Mouse (Mus musculus) megakaryocyte, embryonic 14.5 days (primary cell): ENCODE measurements at regions not wholly inside any gene's neighbourhood (a gene's known extent, or its start where the extent isn't known, plus 50 kb on each side); places are given as distances from the start of the nearest gene placed in this dataset.

Experiments
- H3K27me3 ChIP-seq: replicated peaks from 2 replicates; pipeline ENCODE3; 2012; ENCODE audit warnings: inconsistent platforms
- H3K36me3 ChIP-seq: replicated peaks from 2 replicates; pipeline ENCODE3; 2012; ENCODE audit warnings: low read length, inconsistent platforms, mixed read lengths
- H3K4me1 ChIP-seq: 2 replicates; pipeline ENCODE4 v1.6.1; 2012; ENCODE audit warnings: inconsistent platforms
- H3K4me3 ChIP-seq: replicated peaks from 2 replicates; pipeline ENCODE3; 2012; ENCODE audit warnings: moderate library complexity, mild to moderate bottlenecking, inconsistent platforms
- H3K9me3 ChIP-seq: 2 replicates; pipeline ENCODE4 v1.6.1; 2012; ENCODE audit warnings: inconsistent platforms
- FLI1 ChIP-seq: IDR thresholded peaks from 2 replicates; pipeline ENCODE4 v1.6.1; 2012; ENCODE audit warnings: low read length, inconsistent platforms, mixed read lengths
- GATA1 ChIP-seq: IDR thresholded peaks from 3 replicates; pipeline ENCODE4 v1.6.1; 2012; ENCODE audit warnings: mixed read lengths, low read length, inconsistent platforms, borderline replicate concordance

- no peaks in the 10 kb centered on the region for H3K27me3 ChIP-seq
- no peaks in the 10 kb centered on the region for H3K36me3 ChIP-seq
- TF ChIP-seq FLI1 (no peak), GATA1 (no peak)
- no peaks in the 10 kb centered on the region for H3K9me3 ChIP-seq
- H3K4me3 ChIP-seq, result no peak overlapping the region
- no peaks in the 10 kb centered on the region for H3K4me1 ChIP-seq
These were observed 288.9 kb upstream of the Gm49339 start for GRCm38 (mm10) chr10:51191407-51192059.

GRCm38 (mm10) chr10:51219481-51219880 is 260.9 kb upstream of the Gm49339 start:
- Histone ChIP-seq H3K4me1 (no peaks in the 10 kb centered on the region), H3K4me3 (no peak overlapping the region), H3K27me3 (no peaks in the 10 kb centered on the region), H3K9me3 (no peaks in the 10 kb centered on the region), H3K36me3 (no peaks in the 10 kb centered on the region)
- TF ChIP-seq GATA1, result no peak

- TF ChIP-seq GATA1, result no peak
- TF ChIP-seq FLI1, result no peak
- no peaks in the 10 kb centered on the region for H3K4me1 ChIP-seq
- no peak overlapping the region for H3K4me3 ChIP-seq
- H3K36me3 ChIP-seq, result no peaks in the 10 kb centered on the region
- H3K27me3 ChIP-seq, result no peaks in the 10 kb centered on the region
- H3K9me3 ChIP-seq, result no peaks in the 10 kb centered on the region
These were observed 246.8 kb upstream of the Gm49339 start for GRCm38 (mm10) chr10:51233592-51233991.

- Histone ChIP-seq H3K27me3 (no peaks in the 10 kb centered on the region), H3K36me3 (no peaks in the 10 kb centered on the region), H3K9me3 (no peaks in the 10 kb centered on the region), H3K4me3 (peak overlapping the region; percentile 60), H3K4me1 (no peaks in the 10 kb centered on the region)
- TF ChIP-seq GATA1 (no peak), FLI1 (no peak)
These were observed 244.5 kb upstream of the Gm49339 start for GRCm38 (mm10) chr10:51235586-51236575.

- no peak overlapping the region for H3K4me3 ChIP-seq
- H3K4me1 ChIP-seq, result no peaks in the 10 kb centered on the region
These were observed 242.3 kb upstream of the Gm49339 start for GRCm38 (mm10) chr10:51238103-51238502.

GRCm38 (mm10) chr10:51253439-51253838 is 227.0 kb upstream of the Gm49339 start:
- Histone ChIP-seq H3K27me3 (no peaks in the 10 kb centered on the region), H3K9me3 (no peaks in the 10 kb centered on the region), H3K4me3 (no peak overlapping the region), H3K4me1 (no peaks in the 10 kb centered on the region), H3K36me3 (no peaks in the 10 kb centered on the region)
- TF ChIP-seq FLI1, result no peak
- TF ChIP-seq GATA1, result no peak

More at GRCm38 (mm10) chr10:51238103-51238502, 242.3 kb upstream of the Gm49339 start:
- TF ChIP-seq GATA1 (no peak), FLI1 (no peak)
- Histone ChIP-seq H3K36me3 (no peaks in the 10 kb centered on the region), H3K27me3 (no peaks in the 10 kb centered on the region), H3K9me3 (no peaks in the 10 kb centered on the region)

- H3K4me1 ChIP-seq, result no peaks in the 10 kb centered on the region
- TF ChIP-seq GATA1, result no peak
- TF ChIP-seq FLI1, result no peak
- no peaks in the 10 kb centered on the region for H3K9me3 ChIP-seq
- no peaks in the 10 kb centered on the region for H3K36me3 ChIP-seq
- H3K27me3 ChIP-seq, result no peaks in the 10 kb centered on the region
- H3K4me3 ChIP-seq, result no peak overlapping the region
These were observed 222.8 kb upstream of the Gm49339 start for GRCm38 (mm10) chr10:51257587-51258049.

GRCm38 (mm10) chr10:51271364-51271763 is 209.0 kb upstream of the Gm49339 start:
- no peaks in the 10 kb centered on the region for H3K9me3 ChIP-seq
- H3K4me3 ChIP-seq, result no peak overlapping the region
- no peaks in the 10 kb centered on the region for H3K4me1 ChIP-seq
- H3K27me3 ChIP-seq, result no peaks in the 10 kb centered on the region
- no peak for TF ChIP-seq FLI1
- TF ChIP-seq GATA1, result no peak
- H3K36me3 ChIP-seq, result no peaks in the 10 kb centered on the region

- Histone ChIP-seq H3K27me3 (no peaks in the 10 kb centered on the region), H3K4me1 (no peaks in the 10 kb centered on the region), H3K4me3 (no peak overlapping the region), H3K9me3 (no peaks in the 10 kb centered on the region), H3K36me3 (no peaks in the 10 kb centered on the region)
- no peak for TF ChIP-seq FLI1
- no peak for TF ChIP-seq GATA1
These were observed 202.2 kb upstream of the Gm49339 start for GRCm38 (mm10) chr10:51278195-51278594.

GRCm38 (mm10) chr10:51282451-51282850 is 198.0 kb upstream of the Gm49339 start:
- Histone ChIP-seq H3K4me3 (no peak overlapping the region), H3K36me3 (no peaks in the 10 kb centered on the region), H3K4me1 (no peaks in the 10 kb centered on the region), H3K27me3 (no peaks in the 10 kb centered on the region), H3K9me3 (no peaks in the 10 kb centered on the region)
- TF ChIP-seq FLI1 (no peak), GATA1 (no peak)
